In genomic region chr13:63274488-63275166, GRCm38 (mm10) we compare ENCODE assay signal across 10 mouse cellular contexts.
A peak's percentile ranks its signal among the peaks of the same experiment; 100 is the strongest.
DNase-seq lines count a peak whose midpoint lies in the region; ATAC-seq and TF ChIP-seq lines count a peak whose summit lies in the region.
"Had no signal": no experiment of that assay in that cellular context is flagged by ENCODE, and none has a peak within 500 bp of the region (broad histone marks: within the 10 kb centered on the region; RNA-seq: fewer than 3 reads in every experiment).

No protein-coding gene starts in this region.

- peaks cover 68% of the 10 kb centered on the region for H3K27me3 ChIP-seq in hindbrain, embryonic 13.5 days
- peaks cover 23% of the 10 kb centered on the region for H3K27me3 ChIP-seq in hindbrain, embryonic 11.5 days (ENCODE audit: control insufficient read depth, insufficient read depth, low read length)
- H3K27me3 ChIP-seq in limb, embryonic 13.5 days: no peaks in the 10 kb centered on the region
- H3K27me3 ChIP-seq: forebrain, embryonic 15.5 days; Patski had no signal

- no peak for DNase-seq in hindbrain, embryonic 11.5 days (ENCODE audit: low spot score)
- DNase-seq in A20 (ENCODE audit: low read depth, low spot score): peak; percentile 38
- DNase-seq in ES-E14 (ENCODE audit: low read depth, low spot score): no peak
- no peak for DNase-seq in layer of hippocampus, postnatal 14 days (ENCODE audit: low spot score in 2 of 2)
- DNase-seq in layer of hippocampus, postnatal 10 days (ENCODE audit: low spot score in 2 of 2): no peak
- DNase-seq in testis, postnatal 10 days (ENCODE audit: low spot score): no peak

- peak overlapping the region; percentile 30 for H3K4me2 ChIP-seq in hindbrain, embryonic 13.5 days
- no peak overlapping the region for H3K4me2 ChIP-seq in hindbrain, embryonic 11.5 days (replicated peaks; ENCODE audit: low read depth, low read length)
- peak overlapping the region; percentile 70 for H3K4me2 ChIP-seq in limb, embryonic 13.5 days (replicated peaks)
- H3K4me2 ChIP-seq: forebrain, embryonic 15.5 days had no signal

- 0 out of 2 replicates have a peak overlapping the region, but pooled peaks have one; percentile 5 for H3K9ac ChIP-seq in hindbrain, embryonic 13.5 days
- H3K9ac ChIP-seq in hindbrain, embryonic 11.5 days (ENCODE audit: low read depth, low read length): no peak overlapping the region
- peak overlapping the region; percentile 19; the same call in 1 of the 2 replicates for H3K9ac ChIP-seq in ES-E14 (ENCODE audit: insufficient read depth, low read depth, low read length, poor library complexity, severe bottlenecking)
- peak overlapping the region; percentile 71 for H3K9ac ChIP-seq in limb, embryonic 13.5 days
- H3K9ac ChIP-seq: forebrain, embryonic 15.5 days had no signal

- 82% methylated on average over 10 of the region's 10 CpGs for WGBS in hindbrain, embryonic 13.5 days
- 87% methylated on average over 10 of the region's 10 CpGs for WGBS in hindbrain, embryonic 11.5 days
- 45% methylated on average over 10 of the region's 10 CpGs for WGBS in limb, embryonic 13.5 days

- H3K4me1 ChIP-seq in hindbrain, embryonic 13.5 days (replicated peaks): peaks cover 36% of the 10 kb centered on the region
- H3K4me1 ChIP-seq in hindbrain, embryonic 11.5 days (replicated peaks; ENCODE audit: control insufficient read depth, insufficient read depth, low read length): peaks cover 15% of the 10 kb centered on the region
- H3K4me1 ChIP-seq in ES-E14 (ENCODE audit: control insufficient read depth in 2 of 2, insufficient read depth in 2 of 2, low read length in 2 of 2, poor library complexity in 1 of 2): peaks cover 4 to 20% of the 10 kb centered on the region in 2 experiments
- peaks cover 93% of the 10 kb centered on the region for H3K4me1 ChIP-seq in limb, embryonic 13.5 days

- no peak overlapping the region for H3K4me3 ChIP-seq in hindbrain, embryonic 13.5 days
- H3K4me3 ChIP-seq in hindbrain, embryonic 11.5 days (ENCODE audit: low read depth, low read length): no peak overlapping the region
- H3K4me3 ChIP-seq in ES-E14 (ENCODE audit: insufficient read depth in 1 of 2, low read depth in 1 of 2, low read length in 2 of 2, poor library complexity in 1 of 2, severe bottlenecking in 1 of 2): peak overlapping the region; percentile 51 to 73
- H3K4me3 ChIP-seq in limb, embryonic 13.5 days: peak overlapping the region; percentile 50
- H3K4me3 ChIP-seq: forebrain, embryonic 15.5 days had no signal

- in situ Hi-C loops in ES-E14 (cut with MboI; ENCODE audit: low sequenced_read_pairs in 2 of 2, unreplicated experiment in 2 of 2): no loop called here

- H3K9me3 ChIP-seq in hindbrain, embryonic 13.5 days: no peaks in the 10 kb centered on the region
- H3K9me3 ChIP-seq in hindbrain, embryonic 11.5 days (ENCODE audit: control insufficient read depth, low read length): no peaks in the 10 kb centered on the region
- no peaks in the 10 kb centered on the region for H3K9me3 ChIP-seq in ES-E14 (ENCODE audit: control insufficient read depth, insufficient read depth, low read depth, low read length)
- no peaks in the 10 kb centered on the region for H3K9me3 ChIP-seq in limb, embryonic 13.5 days
- H3K9me3 ChIP-seq: forebrain, embryonic 15.5 days had no signal

- no peaks in the 10 kb centered on the region for H3K36me3 ChIP-seq in hindbrain, embryonic 13.5 days
- H3K36me3 ChIP-seq in hindbrain, embryonic 11.5 days (ENCODE audit: control insufficient read depth, insufficient read depth, low read length): no peaks in the 10 kb centered on the region
- H3K36me3 ChIP-seq in ES-E14 (ENCODE audit: control insufficient read depth, insufficient read depth, low read length, poor library complexity, severe bottlenecking): peaks cover 3% of the 10 kb centered on the region; the same call in 1 of the 2 replicates
- peaks cover 12% of the 10 kb centered on the region for H3K36me3 ChIP-seq in limb, embryonic 13.5 days
- H3K36me3 ChIP-seq: forebrain, embryonic 15.5 days had no signal

- no peak for ATAC-seq in hindbrain, embryonic 13.5 days (ENCODE audit: low FRiP score)
- no peak for ATAC-seq in hindbrain, embryonic 11.5 days (ENCODE audit: low FRiP score)
- no peak for ATAC-seq in limb, embryonic 13.5 days (ENCODE audit: low FRiP score, low read depth)
- ATAC-seq: forebrain, embryonic 15.5 days; Patski had no signal

- H3K27ac ChIP-seq in hindbrain, embryonic 13.5 days: no peak overlapping the region
- H3K27ac ChIP-seq in hindbrain, embryonic 11.5 days (ENCODE audit: low read depth, low read length): no peak overlapping the region
- H3K27ac ChIP-seq in ES-E14 (ENCODE audit: insufficient read depth, low read depth, low read length, poor library complexity, severe bottlenecking): no peak overlapping the region; the same call in 1 of the 2 replicates
- H3K27ac ChIP-seq in limb, embryonic 13.5 days: 0 out of 2 replicates have a peak overlapping the region, but pooled peaks have one; percentile 77
- H3K27ac ChIP-seq: forebrain, embryonic 15.5 days had no signal

TF ChIP-seq in ES-E14, 5 proteins besides CTCF, POLR2A, EP300 and RAD21:
- no peak for TF ChIP-seq HCFC1 (IDR thresholded peaks at IDR 0.05; ENCODE audit: borderline replicate concordance, insufficient read depth, low read length)
- no peak for TF ChIP-seq MAFK (IDR thresholded peaks at IDR 0.05; ENCODE audit: insufficient read depth, low read depth, low read length)
- no peak for TF ChIP-seq CHD2 (IDR thresholded peaks at IDR 0.05; ENCODE audit: low read depth, low read length)
- no peak for TF ChIP-seq ZC3H11A (IDR thresholded peaks at IDR 0.05; ENCODE audit: borderline replicate concordance, low read depth, low read length)
TF ChIP-seq in ES-E14: peak in this region for 0.

Comparison
In these comparisons a context has a peak if more than half of its experiments do, and no peak if none do; other contexts are left out.
1. H3K4me3 ChIP-seq: peak in ES-E14 (2 of 2) and limb, embryonic 13.5 days (single experiment); none in hindbrain, embryonic 13.5 days (single experiment) and hindbrain, embryonic 11.5 days (single experiment).